Mouse (Mus musculus) myocyte (in vitro differentiated cells): ENCODE measurements at regions not wholly inside any gene's neighbourhood (a gene's known extent, or its start where the extent isn't known, plus 50 kb on each side); places are given as distances from the start of the nearest gene placed in this dataset.

ENCODE experiments used
- H3K27me3 ChIP-seq: one replicate; pipeline ENCODE4 v1.6.1; 2011; ENCODE audit not compliant: control insufficient read depth, insufficient read depth, insufficient read length
- H3K36me3 ChIP-seq: one replicate; pipeline ENCODE4 v1.6.1; 2011; ENCODE audit not compliant: control insufficient read depth, insufficient read depth
- H3K4me2 ChIP-seq: one replicate; pipeline ENCODE4 v1.6.1; 2011; ENCODE audit warnings: low read depth, control low read depth
- H3K4me3 ChIP-seq: one replicate; pipeline ENCODE4 v1.5.1; 2011; ENCODE audit warnings: mild to moderate bottlenecking, control low read depth, moderate library complexity
- H3K79me2 ChIP-seq: one replicate; pipeline ENCODE4 v1.6.1; 2011; ENCODE audit not compliant: control insufficient read depth, insufficient read depth
- H3ac ChIP-seq: one replicate; pipeline ENCODE4 v1.6.1; 2011; ENCODE audit not compliant: control insufficient read depth, insufficient read length
- CEBPB ChIP-seq: IDR thresholded peaks from 2 replicates; pipeline ENCODE4 v1.6.1; 2011; ENCODE audit warnings: mild to moderate bottlenecking, moderate library complexity; ENCODE audit not compliant: poor library complexity, insufficient read depth, severe bottlenecking
- E2F4 ChIP-seq: IDR thresholded peaks from one replicate; pipeline ENCODE4 v1.6.1; 2011; ENCODE audit warnings: mild to moderate bottlenecking, control low read depth, moderate library complexity; ENCODE audit not compliant: insufficient read depth
- MAX ChIP-seq: IDR thresholded peaks from one replicate; pipeline ENCODE4 v1.6.1; 2011; ENCODE audit warnings: low read depth, mild to moderate bottlenecking, control low read depth
- MYOD1 ChIP-seq, 3 experiments: IDR thresholded peaks; one replicate each; pipeline ENCODE4 v1.6.1; 2011; ENCODE audit warnings: control low read depth in 2 of 3, low read depth in 2 of 3, mild to moderate bottlenecking in 2 of 3, moderate library complexity in 1 of 3; ENCODE audit not compliant: insufficient read length in 2 of 3, control insufficient read depth in 1 of 3
- MYOG ChIP-seq, 3 experiments: IDR thresholded peaks; one replicate each; pipeline ENCODE4 v1.6.1; 2011; ENCODE audit warnings: control low read depth in 2 of 3, low read depth in 2 of 3, mild to moderate bottlenecking in 2 of 3; ENCODE audit not compliant: insufficient read length in 2 of 3, control insufficient read depth in 1 of 3, insufficient read depth in 1 of 3
- POLR2A ChIP-seq: IDR thresholded peaks from one replicate; pipeline ENCODE4 v1.6.1; 2011; ENCODE audit warnings: low read depth, mild to moderate bottlenecking, control low read depth, moderate library complexity; ENCODE audit not compliant: insufficient read length
- POLR2AphosphoS2 ChIP-seq: IDR thresholded peaks from one replicate; pipeline ENCODE4 v1.6.1; 2011; ENCODE audit warnings: low read depth, control low read depth; ENCODE audit not compliant: insufficient read length
- REST ChIP-seq: IDR thresholded peaks from one replicate; pipeline ENCODE4 v1.6.1; 2011; ENCODE audit warnings: mild to moderate bottlenecking, control low read depth, moderate library complexity; ENCODE audit not compliant: insufficient read depth, insufficient read length
- SRF ChIP-seq: IDR thresholded peaks from one replicate; pipeline ENCODE4 v1.6.1; 2011; ENCODE audit warnings: low read depth; ENCODE audit not compliant: control insufficient read depth, insufficient read length
- TCF12 ChIP-seq: IDR thresholded peaks from one replicate; pipeline ENCODE4 v1.6.1; 2011; ENCODE audit warnings: mild to moderate bottlenecking, control low read depth; ENCODE audit not compliant: poor library complexity, insufficient read depth, severe bottlenecking
- TCF3 ChIP-seq: IDR thresholded peaks from one replicate; pipeline ENCODE4 v1.6.1; 2011; ENCODE audit warnings: low read depth, control low read depth; ENCODE audit not compliant: insufficient read length
- USF1 ChIP-seq: IDR thresholded peaks from one replicate; pipeline ENCODE4 v1.6.1; 2011; ENCODE audit warnings: low read depth, mild to moderate bottlenecking, control low read depth, moderate library complexity

DNA sequence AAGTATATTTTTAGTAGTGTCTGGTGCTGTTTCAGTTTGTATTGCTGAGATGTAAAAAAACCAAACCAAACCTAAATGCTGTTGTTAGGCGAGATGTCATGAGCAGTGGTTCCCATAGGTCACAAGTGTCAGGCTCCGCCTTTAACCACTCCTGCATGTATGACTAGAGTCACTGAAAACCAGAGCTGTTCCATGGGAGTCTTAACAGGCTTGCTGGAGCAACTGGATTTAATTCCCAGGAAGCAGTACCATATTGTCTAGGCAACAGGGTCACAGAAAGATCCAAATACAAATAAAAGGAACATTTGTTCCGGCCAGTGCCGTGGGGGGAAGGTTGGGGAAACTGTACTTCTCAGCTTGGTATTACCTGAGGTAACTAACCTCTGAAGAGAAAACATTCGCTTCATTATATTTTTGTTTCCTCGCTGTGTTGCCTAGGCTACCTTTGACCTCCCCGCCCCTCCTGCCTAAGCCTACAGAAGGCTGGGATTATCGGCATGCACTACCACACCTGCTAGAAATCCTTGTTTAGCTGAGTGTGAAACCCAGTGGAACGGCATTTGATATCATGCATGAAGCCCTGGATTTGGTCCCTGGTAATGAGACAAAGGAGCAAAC, 124.3 kb upstream of the Tsc22d1 start:
- Histone ChIP-seq H3K79me2 (no peaks in the 10 kb centered on the region), H3K27me3 (no peaks in the 10 kb centered on the region), H3K36me3 (no peaks in the 10 kb centered on the region), H3ac (no peak overlapping the region), H3K4me2 (no peak overlapping the region), H3K4me3 (no peak overlapping the region)
- TF ChIP-seq E2F4 (no peak), USF1 (no peak), TCF12 (no peak), POLR2AphosphoS2 (no peak), MYOG (IDR thresholded peaks at IDR 0.05; ENCODE audit: control insufficient read depth in 1 of 3, insufficient read depth in 1 of 3, insufficient read length in 2 of 3, low read depth in 2 of 3) (no peak), MAX (no peak), POLR2A (no peak), SRF (no peak), MYOD1 (IDR thresholded peaks at IDR 0.05; ENCODE audit: control insufficient read depth in 1 of 3, insufficient read length in 2 of 3, low read depth in 2 of 3) (no peak), CEBPB (no peak), REST (no peak), TCF3 (no peak)

- H3ac ChIP-seq = no peak overlapping the region
- H3K4me3 ChIP-seq = no peak overlapping the region
- H3K27me3 ChIP-seq = no peaks in the 10 kb centered on the region
- H3K36me3 ChIP-seq = no peaks in the 10 kb centered on the region
- no peaks in the 10 kb centered on the region for H3K79me2 ChIP-seq
- TF ChIP-seq USF1 (no peak), MYOG (IDR thresholded peaks at IDR 0.05; ENCODE audit: control insufficient read depth in 1 of 3, insufficient read depth in 1 of 3, insufficient read length in 2 of 3, low read depth in 2 of 3) (no peak), POLR2A (no peak), TCF3 (no peak), E2F4 (no peak), POLR2AphosphoS2 (no peak), MAX (no peak), MYOD1 (IDR thresholded peaks at IDR 0.05; ENCODE audit: control insufficient read depth in 1 of 3, insufficient read length in 2 of 3, low read depth in 2 of 3) (no peak), REST (no peak), SRF (no peak), CEBPB (no peak)
- no peak overlapping the region for H3K4me2 ChIP-seq
Observed at GRCm38 (mm10) chr14:76292211-76292610, 122.5 kb upstream of the Tsc22d1 start.

DNA sequence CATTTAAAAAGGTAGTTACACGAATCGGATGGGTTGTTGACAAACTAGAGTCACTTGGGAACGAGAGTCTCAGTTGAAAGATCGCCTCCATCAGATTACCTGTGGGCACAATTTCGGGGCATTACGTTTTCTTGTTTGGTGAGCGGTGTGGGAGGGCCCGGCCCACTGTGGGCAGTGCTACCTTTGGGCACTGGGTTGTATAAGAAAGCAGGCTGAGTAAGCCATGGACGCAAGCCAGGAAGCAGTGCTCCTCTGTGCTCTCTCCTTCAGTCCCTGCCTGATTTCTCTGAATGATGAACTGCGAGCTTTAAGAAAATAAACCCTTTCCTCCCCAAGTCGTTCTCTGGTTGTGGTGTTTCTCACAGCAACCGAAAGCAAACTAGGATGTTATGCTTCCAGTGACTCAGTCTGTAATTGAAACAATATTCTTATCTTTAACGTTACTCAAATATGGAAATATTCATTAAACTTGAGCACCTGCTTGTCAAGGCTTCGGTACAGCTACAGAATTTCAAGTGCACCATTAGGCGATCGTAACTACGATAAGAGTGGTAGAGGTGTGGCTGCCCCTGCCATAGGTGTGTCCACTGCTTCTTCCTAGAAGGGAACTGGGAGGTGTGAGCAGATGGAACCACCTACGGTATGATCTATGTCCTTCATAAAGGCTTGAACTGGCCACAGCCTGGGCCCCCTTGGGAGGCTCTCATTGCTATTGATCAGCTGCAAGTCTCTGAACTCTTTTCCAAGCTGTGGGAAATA, 119.2 kb upstream of the Tsc22d1 start:
- Histone ChIP-seq H3K27me3 (no peaks in the 10 kb centered on the region), H3K4me3 (no peak overlapping the region), H3K79me2 (no peaks in the 10 kb centered on the region), H3ac (no peak overlapping the region), H3K36me3 (no peaks in the 10 kb centered on the region), H3K4me2 (no peak overlapping the region)
- TF ChIP-seq POLR2AphosphoS2 (no peak), TCF12 (no peak), SRF (no peak), TCF3 (no peak), CEBPB (no peak), MYOG (IDR thresholded peaks at IDR 0.05; ENCODE audit: control insufficient read depth in 1 of 3, insufficient read depth in 1 of 3, insufficient read length in 2 of 3, low read depth in 2 of 3) (no peak), MAX (no peak)

DNA sequence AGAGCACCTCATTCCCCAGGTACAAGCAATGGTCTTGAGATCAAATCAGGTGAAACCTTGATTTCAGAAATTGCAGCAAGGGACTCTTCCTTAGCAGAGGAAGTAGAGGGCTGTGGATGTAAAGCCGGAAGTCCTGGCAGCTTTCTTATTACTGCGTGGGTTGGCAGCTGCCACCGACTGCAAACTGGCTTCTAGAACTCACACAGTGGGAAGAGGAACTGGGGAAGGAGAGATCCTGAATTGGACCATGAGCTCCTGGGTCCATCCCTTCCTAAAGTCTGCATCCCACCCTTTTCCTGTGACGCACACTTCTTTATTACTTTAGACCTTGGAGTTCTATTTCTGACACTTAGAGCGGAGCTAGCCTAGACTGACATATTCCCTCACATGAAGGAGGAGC, 116.9 kb upstream of the Tsc22d1 start:
- Histone ChIP-seq H3K27me3 (no peaks in the 10 kb centered on the region), H3ac (no peak overlapping the region), H3K4me3 (no peak overlapping the region), H3K4me2 (no peak overlapping the region), H3K79me2 (no peaks in the 10 kb centered on the region), H3K36me3 (no peaks in the 10 kb centered on the region)
- TF ChIP-seq TCF3 = no peak
- no peak for TF ChIP-seq MYOG (IDR thresholded peaks at IDR 0.05; ENCODE audit: control insufficient read depth in 1 of 3, insufficient read depth in 1 of 3, insufficient read length in 2 of 3, low read depth in 2 of 3)
- TF ChIP-seq TCF12 = no peak
- TF ChIP-seq MAX = no peak
- TF ChIP-seq E2F4 = no peak
- no peak for TF ChIP-seq SRF
- no peak for TF ChIP-seq REST
- no peak for TF ChIP-seq MYOD1 (IDR thresholded peaks at IDR 0.05; ENCODE audit: control insufficient read depth in 1 of 3, insufficient read length in 2 of 3, low read depth in 2 of 3)
- no peak for TF ChIP-seq USF1
- no peak for TF ChIP-seq POLR2AphosphoS2
- TF ChIP-seq CEBPB = no peak
- no peak for TF ChIP-seq POLR2A
